Mouse (Mus musculus): ENCODE measurements at regions not wholly inside any gene's neighbourhood (a gene's known extent, or its start where the extent isn't known, plus 50 kb on each side); places are given as distances from the start of the nearest gene placed in this dataset.

DNA sequence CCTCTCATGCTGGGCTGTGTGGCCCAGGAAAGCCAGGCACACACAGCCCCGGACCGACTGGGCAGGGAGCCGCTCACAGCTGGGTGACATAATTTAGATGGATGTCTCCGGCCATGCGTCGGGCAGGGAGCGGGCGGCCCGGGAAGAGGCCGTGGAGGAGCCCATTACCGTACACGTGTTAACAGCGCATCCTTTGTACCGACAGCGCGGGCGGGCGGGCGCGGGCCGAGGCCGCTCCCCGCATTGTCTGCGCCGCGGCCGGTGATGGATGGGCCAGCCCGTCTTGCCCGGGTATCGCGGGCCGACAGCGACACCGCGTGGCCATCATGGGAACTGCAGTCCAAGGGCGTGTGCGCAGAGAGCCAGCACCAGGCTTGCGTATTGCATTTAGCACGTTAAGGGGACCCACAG is 98.6 kb downstream of the Cryba4 start:
- TF ChIP-seq EP300 (optimal IDR thresholded peaks at IDR 0.05) (no peak), CTCF (IDR thresholded peaks at IDR 0.05; ENCODE audit: low read depth) (peak; percentile 97)
- H3K4me1 ChIP-seq (replicated peaks; ENCODE audit: control insufficient read depth, insufficient read depth): 0 out of 2 replicates have a peak, but pooled peaks cover 2% of the 10 kb centered on the region
- H3K27ac ChIP-seq (replicated peaks): no peak overlapping the region
- no peaks in the 10 kb centered on the region for H3K9me3 ChIP-seq (ENCODE audit: control insufficient read depth, low read length)
- H3K27me3 ChIP-seq (ENCODE audit: control insufficient read depth, insufficient read depth, low read length): no peaks in the 10 kb centered on the region
- H3K36me3 ChIP-seq (ENCODE audit: control insufficient read depth, insufficient read depth, low read length): no peaks in the 10 kb centered on the region
- peak overlapping the region; percentile 57 for H3K4me2 ChIP-seq (replicated peaks; ENCODE audit: low read depth)
- WGBS: under 1% methylated on average over 39 of the region's 39 CpGs
- H3K4me3 ChIP-seq (ENCODE audit: low read depth, low read length): peak overlapping the region; percentile 33
- H3K9ac ChIP-seq (ENCODE audit: low read length): peak overlapping the region; percentile 38; the same call in 1 of the 2 replicates
- DNase-seq (ENCODE audit: low spot score) (peak; percentile 86), ATAC-seq (ENCODE audit: low FRiP score, low TSS enrichment) (peak; percentile 78)

DNA sequence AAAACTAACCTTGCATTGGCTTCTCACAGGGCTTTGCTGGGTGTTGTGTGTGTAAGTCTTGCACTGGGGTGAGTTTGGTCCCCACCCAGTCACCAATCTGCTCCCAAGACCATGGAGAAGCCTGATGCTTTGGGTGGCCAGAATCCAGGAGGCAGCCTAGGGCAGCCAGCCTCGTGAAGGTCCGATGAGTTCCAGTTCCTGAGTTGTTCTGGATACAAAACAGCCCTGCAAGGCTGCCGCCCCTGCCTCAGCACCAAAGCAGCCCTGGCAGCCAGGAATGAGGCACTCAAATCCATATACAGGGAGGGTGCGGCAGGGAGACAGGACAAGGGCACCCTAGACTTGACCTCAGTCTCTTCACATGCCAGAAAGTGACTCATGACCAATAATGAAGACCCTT is 97.7 kb downstream of the Cryba4 start:
- no peak for ATAC-seq (ENCODE audit: low FRiP score, low TSS enrichment)
- TF ChIP-seq EP300 (optimal IDR thresholded peaks at IDR 0.05) (no peak), CTCF (IDR thresholded peaks at IDR 0.05; ENCODE audit: low read depth) (no peak)
- Histone ChIP-seq H3K9me3 (ENCODE audit: control insufficient read depth, low read length) (no peaks in the 10 kb centered on the region), H3K36me3 (ENCODE audit: control insufficient read depth, insufficient read depth, low read length) (no peaks in the 10 kb centered on the region), H3K27ac (replicated peaks) (no peak overlapping the region), H3K9ac (ENCODE audit: low read length) (no peak overlapping the region), H3K27me3 (ENCODE audit: control insufficient read depth, insufficient read depth, low read length) (no peaks in the 10 kb centered on the region), H3K4me3 (ENCODE audit: low read depth, low read length) (no peak overlapping the region), H3K4me2 (replicated peaks; ENCODE audit: low read depth) (no peak overlapping the region), H3K4me1 (replicated peaks; ENCODE audit: control insufficient read depth, insufficient read depth) (0 out of 2 replicates have a peak, but pooled peaks cover 2% of the 10 kb centered on the region)
- 44% methylated on average over 4 of the region's 4 CpGs for WGBS
- DNase-seq (ENCODE audit: low spot score): no peak

DNA sequence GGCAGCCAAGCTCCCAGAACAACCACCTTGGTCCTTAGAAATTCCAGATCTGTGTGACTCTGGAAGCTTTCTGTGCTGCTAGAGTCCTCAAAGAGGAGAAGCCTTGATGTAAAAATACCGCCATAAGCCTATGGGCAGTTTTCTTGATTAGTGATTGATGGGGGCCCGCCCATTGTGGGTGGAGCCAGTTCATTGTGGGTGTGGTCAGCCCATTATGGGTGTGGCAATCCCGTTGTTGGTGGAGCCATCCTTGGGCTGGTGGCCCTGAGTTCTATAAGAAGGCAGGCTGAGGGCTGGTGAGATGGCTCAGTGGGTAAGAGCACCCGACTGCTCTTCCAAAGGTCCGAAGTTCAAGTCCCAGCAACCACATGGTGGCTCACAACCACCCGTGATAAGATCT is 97.3 kb downstream of the Cryba4 start:
- Histone ChIP-seq H3K9me3 (ENCODE audit: control insufficient read depth, low read length) (no peaks in the 10 kb centered on the region), H3K4me1 (replicated peaks; ENCODE audit: control insufficient read depth, insufficient read depth) (0 out of 2 replicates have a peak, but pooled peaks cover 2% of the 10 kb centered on the region), H3K4me2 (replicated peaks; ENCODE audit: low read depth) (no peak overlapping the region), H3K27ac (replicated peaks) (no peak overlapping the region), H3K4me3 (ENCODE audit: low read depth, low read length) (no peak overlapping the region), H3K36me3 (ENCODE audit: control insufficient read depth, insufficient read depth, low read length) (no peaks in the 10 kb centered on the region), H3K9ac (ENCODE audit: low read length) (no peak overlapping the region), H3K27me3 (ENCODE audit: control insufficient read depth, insufficient read depth, low read length) (no peaks in the 10 kb centered on the region)
- 62% methylated on average over 6 of the region's 6 CpGs for WGBS
- ATAC-seq (ENCODE audit: low FRiP score, low TSS enrichment): no peak
- DNase-seq (ENCODE audit: low spot score): no peak
- no peak for TF ChIP-seq EP300 (optimal IDR thresholded peaks at IDR 0.05)
- TF ChIP-seq CTCF (IDR thresholded peaks at IDR 0.05; ENCODE audit: low read depth): no peak

DNA sequence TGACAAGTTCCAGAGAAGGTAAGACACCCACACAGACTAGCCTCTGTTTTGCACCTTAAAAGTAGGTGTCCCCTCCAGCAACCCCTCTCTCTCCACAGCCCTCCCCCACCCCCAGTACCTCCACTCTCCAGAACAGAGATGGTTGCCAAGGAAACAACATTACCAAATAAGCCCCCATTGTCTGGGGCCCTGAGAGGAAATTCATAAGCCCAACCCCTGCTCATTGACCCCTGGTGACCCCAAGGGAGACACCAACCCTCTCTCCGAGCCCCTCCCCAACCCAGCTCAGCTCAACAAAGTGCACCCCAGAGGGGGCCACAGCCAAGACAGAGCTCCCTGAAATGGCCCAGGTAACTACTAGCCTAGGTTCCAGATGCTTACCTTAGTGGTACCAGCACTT is 96.3 kb downstream of the Cryba4 start:
- TF ChIP-seq EP300 (optimal IDR thresholded peaks at IDR 0.05) (no peak), CTCF (IDR thresholded peaks at IDR 0.05; ENCODE audit: low read depth) (no peak)
- H3K36me3 ChIP-seq (ENCODE audit: control insufficient read depth, insufficient read depth, low read length): no peaks in the 10 kb centered on the region
- 0 out of 2 replicates have a peak, but pooled peaks cover 2% of the 10 kb centered on the region for H3K4me1 ChIP-seq (replicated peaks; ENCODE audit: control insufficient read depth, insufficient read depth)
- no peaks in the 10 kb centered on the region for H3K9me3 ChIP-seq (ENCODE audit: control insufficient read depth, low read length)
- WGBS: 58% methylated on average over 1 of the region's 1 CpGs
- no peak overlapping the region for H3K9ac ChIP-seq (ENCODE audit: low read length)
- no peak for DNase-seq (ENCODE audit: low spot score)
- no peaks in the 10 kb centered on the region for H3K27me3 ChIP-seq (ENCODE audit: control insufficient read depth, insufficient read depth, low read length)
- no peak overlapping the region for H3K4me2 ChIP-seq (replicated peaks; ENCODE audit: low read depth)
- no peak overlapping the region for H3K4me3 ChIP-seq (ENCODE audit: low read depth, low read length)
- ATAC-seq (ENCODE audit: low FRiP score, low TSS enrichment): no peak
- no peak overlapping the region for H3K27ac ChIP-seq (replicated peaks)

DNA sequence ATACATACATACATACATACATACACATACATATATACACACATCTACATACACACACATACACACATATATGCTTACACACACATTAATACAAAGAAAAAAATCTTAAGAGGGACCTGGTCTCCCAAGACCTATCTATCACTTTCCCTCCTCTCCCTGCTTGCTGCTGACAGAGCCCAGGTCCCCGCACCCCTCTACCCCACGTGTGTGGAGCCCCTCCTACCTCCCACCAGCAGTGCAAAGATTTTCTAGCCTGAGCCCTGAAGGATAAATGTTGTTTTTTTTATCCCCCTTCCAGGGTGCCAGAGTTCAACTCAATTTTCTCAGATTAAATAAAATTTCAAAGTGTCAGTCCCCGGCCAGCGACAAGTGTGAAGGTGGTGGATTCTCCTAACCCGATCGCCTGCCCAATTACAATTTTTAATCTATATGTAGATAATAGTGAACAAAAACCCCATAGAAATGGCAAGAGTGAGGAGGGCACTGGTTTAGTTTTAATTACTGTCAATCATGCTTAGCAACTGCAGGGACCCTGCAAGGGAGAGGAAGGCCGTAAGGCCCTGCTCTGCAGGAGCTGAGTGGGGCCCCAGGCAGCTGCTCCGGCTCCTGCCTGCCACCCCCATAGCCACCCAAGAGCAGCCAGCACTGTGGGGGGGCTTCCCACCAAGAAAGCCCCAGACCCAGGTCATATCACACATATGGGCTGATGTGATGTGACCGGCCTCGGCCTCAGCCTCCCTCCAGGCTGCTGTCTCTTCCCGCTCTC is 85.7 kb downstream of the Cryba4 start:
- WGBS: 60% methylated on average over 11 of the region's 11 CpGs
- H3K9ac ChIP-seq (ENCODE audit: low read length): no peak overlapping the region
- DNase-seq (ENCODE audit: low spot score) (no peak), ATAC-seq (ENCODE audit: low FRiP score, low TSS enrichment) (no peak)
- H3K9me3 ChIP-seq (ENCODE audit: control insufficient read depth, low read length): no peaks in the 10 kb centered on the region
- H3K27ac ChIP-seq (replicated peaks): no peak overlapping the region
- H3K4me3 ChIP-seq (ENCODE audit: low read depth, low read length): no peak overlapping the region
- H3K4me1 ChIP-seq (replicated peaks; ENCODE audit: control insufficient read depth, insufficient read depth): no peaks in the 10 kb centered on the region
- H3K36me3 ChIP-seq (ENCODE audit: control insufficient read depth, insufficient read depth, low read length): no peaks in the 10 kb centered on the region
- no peaks in the 10 kb centered on the region for H3K27me3 ChIP-seq (ENCODE audit: control insufficient read depth, insufficient read depth, low read length)
- no peak overlapping the region for H3K4me2 ChIP-seq (replicated peaks; ENCODE audit: low read depth)
- no peak for TF ChIP-seq EP300 (optimal IDR thresholded peaks at IDR 0.05)
- TF ChIP-seq CTCF (IDR thresholded peaks at IDR 0.05; ENCODE audit: low read depth): no peak

DNA sequence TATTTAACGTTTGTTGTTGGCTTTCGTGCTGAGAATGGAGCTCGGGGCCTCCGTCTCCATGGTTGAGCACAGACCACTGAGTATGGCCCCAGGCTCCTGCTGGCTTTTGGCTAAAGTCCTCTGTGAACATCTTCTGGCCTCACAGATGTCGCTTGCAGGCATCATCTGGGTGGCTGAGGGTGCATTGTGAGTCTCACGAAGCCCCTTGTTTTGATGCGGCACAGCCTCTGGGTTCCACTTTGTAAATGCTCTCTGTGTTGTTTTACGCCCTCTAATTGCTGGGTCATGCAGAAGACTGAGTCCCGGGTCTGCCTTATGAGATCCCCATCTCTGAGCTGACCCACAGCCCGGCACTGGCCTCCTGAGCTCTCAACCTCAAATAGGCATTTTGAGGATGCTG is 84.5 kb downstream of the Cryba4 start:
- H3K4me1 ChIP-seq (replicated peaks; ENCODE audit: control insufficient read depth, insufficient read depth): no peaks in the 10 kb centered on the region
- TF ChIP-seq CTCF (IDR thresholded peaks at IDR 0.05; ENCODE audit: low read depth): no peak
- TF ChIP-seq EP300 (optimal IDR thresholded peaks at IDR 0.05): no peak
- H3K36me3 ChIP-seq (ENCODE audit: control insufficient read depth, insufficient read depth, low read length): no peaks in the 10 kb centered on the region
- H3K4me3 ChIP-seq (ENCODE audit: low read depth, low read length): no peak overlapping the region
- H3K9me3 ChIP-seq (ENCODE audit: control insufficient read depth, low read length): no peaks in the 10 kb centered on the region
- 81% methylated on average over 10 of the region's 10 CpGs for WGBS
- no peak for ATAC-seq (ENCODE audit: low FRiP score, low TSS enrichment)
- no peak overlapping the region for H3K9ac ChIP-seq (ENCODE audit: low read length)
- no peak overlapping the region for H3K27ac ChIP-seq (replicated peaks)
- H3K4me2 ChIP-seq (replicated peaks; ENCODE audit: low read depth): no peak overlapping the region
- H3K27me3 ChIP-seq (ENCODE audit: control insufficient read depth, insufficient read depth, low read length): no peaks in the 10 kb centered on the region
- no peak for DNase-seq (ENCODE audit: low spot score)

All from stomach, postnatal 0 days (tissue).